Mouse (Mus musculus) cerebellum, adult (tissue): ENCODE data around the gene Ssxb9.
"Not testable (repeated sequence)": the region's sequence is repeated elsewhere in the genome, so short reads cannot be mapped to it uniquely, and the experiment has no call there.

ENCODE experiments used
- ATAC-seq: cut with Nextera tagmentation; 2 replicates; pipeline ENCODE4 v1.9.2; 2017; ENCODE audit warnings: mild to moderate bottlenecking, moderate library complexity, mixed read lengths; ENCODE audit not compliant: insufficient number of reproducible peaks, low FRiP score, low TSS enrichment

Ssxb9 gene

DNA sequence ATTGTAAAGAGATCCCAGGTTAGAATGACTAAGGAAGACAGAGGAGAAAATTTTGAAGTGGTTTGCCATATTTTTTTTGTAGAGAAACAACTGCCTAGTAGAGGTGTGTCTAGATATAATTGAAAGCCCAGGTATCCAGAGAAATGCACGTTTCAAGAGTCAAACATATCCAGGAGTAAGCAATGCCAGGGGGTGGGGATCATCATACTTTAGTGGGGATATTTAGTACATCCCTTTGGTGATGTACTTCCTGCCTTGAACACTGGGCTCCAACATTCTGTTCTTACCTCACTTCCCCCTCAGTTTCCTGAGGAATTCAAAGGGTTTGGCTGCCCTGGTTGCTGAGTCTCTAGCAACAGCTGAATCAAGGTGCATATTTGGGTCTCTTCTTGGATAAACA lies at the start of gene Ssxb9:
Gene Ssxb9, plus strand, starts transcription at position 301 of the 400 bp plus-strand sequence.
- ATAC-seq, result not testable (repeated sequence)

GRCm38 (mm10) chrX:8327124-8327523 lies 39.7 kb upstream of the Ssxb9 start, which contains the start of gene Ssxb10:
Gene Ssxb10 (plus strand): TSS chrX:8327424.
- no peak for ATAC-seq

- not testable (repeated sequence) for ATAC-seq
Measured at GRCm38 (mm10) chrX:8413005-8413404, 46.2 kb downstream of the Ssxb9 start, which contains the start of gene Ssxb1. Gene Ssxb1 (plus strand): TSS chrX:8413305.
